Mouse (Mus musculus): Measurements from ENCODE around the gene Jazf1. TPM values are rescaled to one million over a fixed set of nuclear protein-coding genes. Genes with fewer than 3 reads are reported as not detected.

Jazf1 gene
- 2.0 TPM in 2 replicates for polyA plus RNA-seq (2012; rRNA removed)

DNA sequence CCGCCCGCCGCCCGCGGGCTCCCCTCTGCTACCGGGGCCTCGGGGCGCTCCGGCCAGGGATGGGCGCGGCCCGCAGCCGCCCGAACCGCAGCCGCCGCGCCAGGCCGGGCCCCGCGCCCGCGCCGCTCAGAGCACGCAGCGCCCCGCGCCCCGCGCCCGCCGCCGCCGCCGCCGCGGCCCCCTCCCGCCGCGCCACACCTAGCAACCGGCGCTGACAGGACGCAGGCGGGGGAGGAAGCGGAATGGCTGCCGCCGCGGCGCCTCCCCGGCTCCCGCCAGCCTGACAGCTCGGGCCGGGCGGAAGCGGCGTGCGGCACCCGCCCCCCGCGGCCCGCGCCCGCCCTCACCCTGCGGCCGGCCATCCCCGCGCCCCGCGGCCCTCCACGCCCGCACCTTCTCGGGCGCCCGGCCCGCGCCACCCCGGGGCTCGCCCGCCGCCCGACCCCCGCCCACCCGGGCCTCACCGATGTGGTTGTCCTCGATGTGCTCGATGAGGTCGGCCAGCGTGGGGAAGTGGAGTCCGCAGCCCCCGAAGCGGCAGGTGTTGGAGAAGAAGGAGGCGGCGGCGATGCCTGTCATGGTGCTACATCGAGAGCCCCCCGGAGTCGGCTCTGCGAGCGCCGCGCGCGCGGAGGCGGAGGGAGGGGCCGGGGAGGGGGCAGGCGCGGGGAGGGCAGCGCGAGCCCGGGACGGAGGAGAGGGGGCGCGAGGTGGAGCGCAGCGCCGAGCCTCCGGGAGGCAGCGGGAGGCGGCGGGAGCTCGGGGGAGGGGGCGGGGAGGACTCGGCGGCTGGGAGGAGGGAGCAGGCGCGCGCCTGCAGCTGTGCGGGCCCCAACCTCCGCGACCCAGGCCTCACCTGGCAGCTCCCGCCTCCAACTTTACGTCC is at the start of gene Jazf1:
Gene Jazf1, minus strand, starts transcription at position 643 of the 886 bp plus-strand sequence.

Other genes starting within 250 kb of the Jazf1 start
- gene Creb5, start 218.6 kb upstream of the Jazf1 start, polyA plus RNA-seq (2012; rRNA removed) = 3.5 and 5.5 TPM in 2 replicates

Measured in ovary, adult 2 months (tissue).